Mouse (Mus musculus) thymus, adult 2 months (tissue): ENCODE data around the gene Acsl5.

Experiments used
- CTCF ChIP-seq: fragments of 200-500 bp; IDR thresholded peaks from 2 replicates; pipeline ENCODE4 v1.5.1; 2012; ENCODE audit warnings: mild to moderate bottlenecking, control low read depth, low read length, moderate library complexity, borderline replicate concordance; ENCODE audit not compliant: control insufficient read depth, poor library complexity, insufficient read depth; ENCODE audit errors: extremely low read depth
- POLR2A ChIP-seq: fragments of 200-500 bp; IDR thresholded peaks from 2 replicates; pipeline ENCODE4 v1.6.1; 2012; ENCODE audit warnings: mild to moderate bottlenecking, low read length, control low read depth, moderate library complexity; ENCODE audit not compliant: control insufficient read depth, poor library complexity, insufficient read depth; ENCODE audit errors: extremely low read depth

DNA sequence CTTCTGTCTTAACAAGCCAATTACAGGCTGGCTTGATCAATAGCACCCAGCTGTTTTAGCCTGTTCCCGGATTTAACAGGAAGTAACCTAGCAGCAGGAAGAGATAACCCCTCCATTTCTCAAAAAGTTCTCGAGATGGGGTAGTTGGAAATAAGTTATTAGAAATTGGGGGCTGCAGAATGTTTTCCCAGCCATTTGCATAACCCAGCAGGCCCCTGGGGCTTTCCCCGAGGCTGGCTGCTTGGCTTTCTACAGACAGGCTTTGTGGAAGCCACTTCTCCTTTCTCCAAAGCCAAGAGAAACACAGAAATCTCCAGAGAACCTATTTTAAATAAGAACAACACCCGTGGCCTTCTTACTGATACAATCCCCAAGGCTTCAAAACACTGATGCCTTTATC is 41.4 kb downstream of the Acsl5 start:
- TF ChIP-seq POLR2A (no peak), CTCF (no peak)
